In genomic region chr1:191878518-191878921, GRCm38 (mm10) we compare ENCODE assay signal across 13 mouse cellular contexts. TPM values are rescaled to one million over a fixed set of nuclear protein-coding genes. Genes with fewer than 3 reads are reported as not detected.
DNase-seq lines count a peak whose midpoint lies in the region; ATAC-seq and TF ChIP-seq lines count a peak whose summit lies in the region.
"Had no signal": no experiment of that assay in that cellular context is flagged by ENCODE, and none has a peak within 500 bp of the region (broad histone marks: within the 10 kb centered on the region; RNA-seq: fewer than 3 reads in every experiment).

No protein-coding gene starts in this region.

- H3K4me2 ChIP-seq in lung, embryonic 14.5 days = no peak overlapping the region
- 0 out of 2 replicates have a peak overlapping the region, but pooled peaks have one; percentile 27 for H3K4me2 ChIP-seq in heart, embryonic 15.5 days

- DNase-seq in heart, embryonic 10.5 days (ENCODE audit: low spot score) = no peak
- DNase-seq in heart, postnatal 25 days (ENCODE audit: low spot score) = no peak
- peak; percentile 50 for DNase-seq in lung, embryonic 14.5 days
- no peak for DNase-seq in lung, postnatal 25 days (ENCODE audit: low spot score)
- DNase-seq in adipocyte (ENCODE audit: low spot score) = peak; percentile 22
- DNase-seq in urinary bladder, postnatal 10 days (ENCODE audit: low spot score) = no peak
- no peak for DNase-seq in left cerebral cortex, adult 2 months (ENCODE audit: extremely low spot score in 1 of 2, low spot score in 2 of 2)
- DNase-seq: adrenal gland, postnatal 25 days; cerebellum, adult 11 months; kidney, adult 2 months had no signal

- ATAC-seq in lung, embryonic 14.5 days (ENCODE audit: insufficient read depth) = no peak
- ATAC-seq in heart, embryonic 15.5 days (replicated peaks; ENCODE audit: insufficient number of reproducible peaks, insufficient read depth, low FRiP score, low read depth) = peak; percentile 30; the same call in 1 of the 2 replicates
- ATAC-seq: lung, postnatal 0 days had no signal

- no peak overlapping the region for H3K9ac ChIP-seq in lung, embryonic 14.5 days
- H3K9ac ChIP-seq in heart, embryonic 15.5 days = no peak overlapping the region

- peak overlapping the region; percentile 52; the same call in 1 of the 2 replicates for H3K27ac ChIP-seq in heart, embryonic 10.5 days
- no peak overlapping the region for H3K27ac ChIP-seq in lung, embryonic 14.5 days (ENCODE audit: low read depth)
- peak overlapping the region; percentile 29; the same call in 1 of the 2 replicates for H3K27ac ChIP-seq in heart, embryonic 15.5 days
- no peak overlapping the region for H3K27ac ChIP-seq in left cerebral cortex, adult 2 months

- H3K27me3 ChIP-seq in heart, embryonic 10.5 days (ENCODE audit: insufficient read depth, poor library complexity, severe bottlenecking) = no peaks in the 10 kb centered on the region
- H3K27me3 ChIP-seq in lung, embryonic 14.5 days (ENCODE audit: insufficient read depth, low read length) = no peaks in the 10 kb centered on the region
- no peaks in the 10 kb centered on the region for H3K27me3 ChIP-seq in heart, embryonic 15.5 days
- H3K27me3 ChIP-seq: CH12.LX had no signal

- intact Hi-C loops in heart, postnatal 25 days (cut with DNase I) = no loop called here
- intact Hi-C loops in left cerebral cortex, adult 2 months (cut with DNase I) = no loop called here

- no peaks in the 10 kb centered on the region for H3K36me3 ChIP-seq in heart, embryonic 10.5 days
- H3K36me3 ChIP-seq in lung, embryonic 14.5 days (ENCODE audit: insufficient read depth) = no peaks in the 10 kb centered on the region
- H3K36me3 ChIP-seq in heart, embryonic 15.5 days = no peaks in the 10 kb centered on the region

- H3K9me3 ChIP-seq in heart, embryonic 10.5 days = no peaks in the 10 kb centered on the region
- H3K9me3 ChIP-seq in lung, embryonic 14.5 days (ENCODE audit: low read depth, low read length) = no peaks in the 10 kb centered on the region
- no peaks in the 10 kb centered on the region for H3K9me3 ChIP-seq in heart, embryonic 15.5 days (replicated peaks)

- TF ChIP-seq CTCF in lung, embryonic 14.5 days (IDR thresholded peaks at IDR 0.05; ENCODE audit: low read depth) = no peak
- no peak for TF ChIP-seq CTCF in left cerebral cortex, adult 2 months (IDR thresholded peaks at IDR 0.05)

- no peak overlapping the region for H3K4me3 ChIP-seq in heart, embryonic 10.5 days
- H3K4me3 ChIP-seq in lung, embryonic 14.5 days (ENCODE audit: low read depth, low read length) = no peak overlapping the region
- no peak overlapping the region for H3K4me3 ChIP-seq in heart, embryonic 15.5 days
- no peak overlapping the region for H3K4me3 ChIP-seq in left cerebral cortex, adult 2 months

- H3K4me1 ChIP-seq in heart, embryonic 10.5 days = peaks cover 77% of the 10 kb centered on the region
- no peaks in the 10 kb centered on the region for H3K4me1 ChIP-seq in lung, embryonic 14.5 days (ENCODE audit: insufficient read depth)
- H3K4me1 ChIP-seq in heart, embryonic 15.5 days (replicated peaks) = peaks cover 49% of the 10 kb centered on the region

- 56% methylated on average over 4 of the region's 4 CpGs for WGBS in heart, embryonic 10.5 days
- 57% methylated on average over 4 of the region's 4 CpGs for WGBS in lung, embryonic 14.5 days
- 17% methylated on average over 4 of the region's 4 CpGs for WGBS in heart, embryonic 15.5 days

RNA-seq across cellular contexts. Expression of gene Slc30a1, which starts 28.0 kb away (rescaled TPM):
- 1.8 and 2.5 TPM in 2 replicates for polyA plus RNA-seq in heart, embryonic 10.5 days (2016; fragmentation: Nextera tagmentation; extraction: Ambion mirVana)
- total RNA-seq in heart, postnatal 25 days (2021) = 10 to 100 TPM; 18.4 to 25.6 TPM
- polyA plus RNA-seq in lung, embryonic 14.5 days (2014; fragmentation: Nextera tagmentation; extraction: Ambion mirVana) = 2.9 and 3.9 TPM in 2 replicates
- 2.5 and 2.6 TPM in 2 replicates for polyA plus RNA-seq in heart, embryonic 15.5 days (2015; fragmentation: Nextera tagmentation; extraction: Ambion mirVana)
- 10 to 100 TPM; 33.3 to 36.3 TPM for total RNA-seq in left cerebral cortex, adult 2 months (2021)

RNA-seq across cellular contexts. Expression of gene Nek2, which starts 57.3 kb away (rescaled TPM):
- polyA plus RNA-seq in heart, embryonic 10.5 days (2016; fragmentation: Nextera tagmentation; extraction: Ambion mirVana) = 41.4 and 43.0 TPM in 2 replicates
- total RNA-seq in heart, postnatal 25 days (2021) = under 1 TPM; 0.57 to 0.78 TPM
- polyA plus RNA-seq in lung, embryonic 14.5 days (2014; fragmentation: Nextera tagmentation; extraction: Ambion mirVana) = 43.7 and 46.8 TPM in 2 replicates
- 30.9 and 35.4 TPM in 2 replicates for polyA plus RNA-seq in heart, embryonic 15.5 days (2015; fragmentation: Nextera tagmentation; extraction: Ambion mirVana)
- 1 to 10 TPM; 1.2 to 1.3 TPM for total RNA-seq in left cerebral cortex, adult 2 months (2021)

Comparison
In these comparisons a context has a peak if more than half of its experiments do, and no peak if none do; other contexts are left out.
1. DNase-seq: peak in lung, embryonic 14.5 days (single experiment) and adipocyte (single experiment); none in heart, embryonic 10.5 days (single experiment), heart, postnatal 25 days (single experiment), lung, postnatal 25 days (single experiment), urinary bladder, postnatal 10 days (single experiment) and left cerebral cortex, adult 2 months (0 of 2).
2. H3K27ac ChIP-seq: peak in heart, embryonic 10.5 days (single experiment) and heart, embryonic 15.5 days (single experiment); none in lung, embryonic 14.5 days (single experiment) and left cerebral cortex, adult 2 months (single experiment).